Mouse (Mus musculus): ENCODE data around the gene Olfr1026. TPM values are rescaled to one million over a fixed set of nuclear protein-coding genes. Genes with fewer than 3 reads are reported as not detected.

The Olfr1026 gene
- total and polyA plus RNA-seq, 2 experiments from 2014 or later: not detected

- no peak within 1 kb of the TSS for H3K4me3 ChIP-seq (ENCODE audit: low read depth, low read length)
- DNase-seq (ENCODE audit: low spot score) (no peak), ATAC-seq (ENCODE audit: low FRiP score) (no peak)
- no peak within 1 kb of the TSS for H3K27ac ChIP-seq (ENCODE audit: low read depth, low read length)
- 82% methylated on average over 2 of the region's 2 CpGs for WGBS
- no peak within 1 kb of the TSS for H3K4me2 ChIP-seq (ENCODE audit: low read depth, low read length, poor library complexity, severe bottlenecking)
- H3K36me3 ChIP-seq (ENCODE audit: insufficient read depth, low read length): no peaks in the 10 kb centered on the region
- no peak within 1 kb of the TSS for H3K9ac ChIP-seq (replicated peaks; ENCODE audit: low read length, poor library complexity, severe bottlenecking)
- no peaks in the 10 kb centered on the region for H3K4me1 ChIP-seq (ENCODE audit: insufficient read depth, low read length)
- no peak for TF ChIP-seq CTCF (IDR thresholded peaks at IDR 0.05)
- no peaks in the 10 kb centered on the region for H3K27me3 ChIP-seq (ENCODE audit: insufficient read depth, low read length)
- no peaks in the 10 kb centered on the region for H3K9me3 ChIP-seq (ENCODE audit: low read length)
Observed at GRCm38 (mm10) chr2:85973595-85973994, 52.2 kb downstream of the Olfr1026 start, which contains the start of gene Olfr1029. Gene Olfr1029 (plus strand): TSS chr2:85973895.

Other genes with a start within 250 kb of the Olfr1026 start
- gene Olfr1006, start 242.8 kb upstream of the Olfr1026 start, total RNA-seq (2014; rRNA removed): not detected in 2 replicates
- gene Olfr1006, start 242.8 kb upstream of the Olfr1026 start, polyA plus RNA-seq (2015; fragmentation: Nextera tagmentation; extraction: Ambion mirVana): not detected in 2 replicates
- gene Olfr1008, start 232.1 kb upstream of the Olfr1026 start, total RNA-seq (2014; rRNA removed): not detected in 2 replicates
- gene Olfr1008, start 232.1 kb upstream of the Olfr1026 start, polyA plus RNA-seq (2015; fragmentation: Nextera tagmentation; extraction: Ambion mirVana): not detected in 2 replicates
- not detected in 2 replicates for gene Olfr1009, start 206.1 kb upstream of the Olfr1026 start, total RNA-seq (2014; rRNA removed)
- not detected in 2 replicates for gene Olfr1009, start 206.1 kb upstream of the Olfr1026 start, polyA plus RNA-seq (2015; fragmentation: Nextera tagmentation; extraction: Ambion mirVana)
- not detected in 2 replicates for gene Olfr1012, start 158.8 kb upstream of the Olfr1026 start, total RNA-seq (2014; rRNA removed)
- gene Olfr1012, start 158.8 kb upstream of the Olfr1026 start, polyA plus RNA-seq (2015; fragmentation: Nextera tagmentation; extraction: Ambion mirVana): not detected in 2 replicates
- not detected in 2 replicates for gene Olfr1013, start 154.5 kb upstream of the Olfr1026 start, total RNA-seq (2014; rRNA removed)
- gene Olfr1013, start 154.5 kb upstream of the Olfr1026 start, polyA plus RNA-seq (2015; fragmentation: Nextera tagmentation; extraction: Ambion mirVana): not detected in 2 replicates
- gene Olfr1014, start 148.8 kb upstream of the Olfr1026 start, total RNA-seq (2014; rRNA removed): not detected in 2 replicates
- not detected in 2 replicates for gene Olfr1014, start 148.8 kb upstream of the Olfr1026 start, polyA plus RNA-seq (2015; fragmentation: Nextera tagmentation; extraction: Ambion mirVana)
- gene Olfr1015, start 139.5 kb upstream of the Olfr1026 start, total RNA-seq (2014; rRNA removed): not detected in 2 replicates
- gene Olfr1015, start 139.5 kb upstream of the Olfr1026 start, polyA plus RNA-seq (2015; fragmentation: Nextera tagmentation; extraction: Ambion mirVana): not detected in 2 replicates
- not detected in 2 replicates for gene Olfr1016, start 119.0 kb upstream of the Olfr1026 start, total RNA-seq (2014; rRNA removed)
- not detected in 2 replicates for gene Olfr1016, start 119.0 kb upstream of the Olfr1026 start, polyA plus RNA-seq (2015; fragmentation: Nextera tagmentation; extraction: Ambion mirVana)
- not detected in 2 replicates for gene Olfr1018, start 103.1 kb upstream of the Olfr1026 start, total RNA-seq (2014; rRNA removed)
- not detected in 2 replicates for gene Olfr1018, start 103.1 kb upstream of the Olfr1026 start, polyA plus RNA-seq (2015; fragmentation: Nextera tagmentation; extraction: Ambion mirVana)
- gene Olfr1019, start 76.1 kb upstream of the Olfr1026 start, total RNA-seq (2014; rRNA removed): 0.93 TPM in 1 of 2 replicates, not detected in the other
- not detected in 2 replicates for gene Olfr1019, start 76.1 kb upstream of the Olfr1026 start, polyA plus RNA-seq (2015; fragmentation: Nextera tagmentation; extraction: Ambion mirVana)
- gene Olfr1020, start 74.5 kb upstream of the Olfr1026 start, total RNA-seq (2014; rRNA removed): not detected in 2 replicates
- gene Olfr1020, start 74.5 kb upstream of the Olfr1026 start, polyA plus RNA-seq (2015; fragmentation: Nextera tagmentation; extraction: Ambion mirVana): not detected in 2 replicates
- not detected in 2 replicates for gene Olfr1022, start 53.0 kb upstream of the Olfr1026 start, total RNA-seq (2014; rRNA removed)
- not detected in 2 replicates for gene Olfr1022, start 53.0 kb upstream of the Olfr1026 start, polyA plus RNA-seq (2015; fragmentation: Nextera tagmentation; extraction: Ambion mirVana)
- gene Olfr1023, start 35.9 kb upstream of the Olfr1026 start, total RNA-seq (2014; rRNA removed): 0.05 TPM in 1 of 2 replicates, not detected in the other
- not detected in 2 replicates for gene Olfr1023, start 35.9 kb upstream of the Olfr1026 start, polyA plus RNA-seq (2015; fragmentation: Nextera tagmentation; extraction: Ambion mirVana)
- gene Olfr1024, start 16.5 kb upstream of the Olfr1026 start, total RNA-seq (2014; rRNA removed): not detected in 2 replicates
- not detected in 2 replicates for gene Olfr1024, start 16.5 kb upstream of the Olfr1026 start, polyA plus RNA-seq (2015; fragmentation: Nextera tagmentation; extraction: Ambion mirVana)
- gene Olfr1025-ps1, start 6.4 kb upstream of the Olfr1026 start, total RNA-seq (2014; rRNA removed): not detected in 2 replicates
- gene Olfr1025-ps1, start 6.4 kb upstream of the Olfr1026 start, polyA plus RNA-seq (2015; fragmentation: Nextera tagmentation; extraction: Ambion mirVana): 0.11 TPM in 1 of 2 replicates, not detected in the other
- gene Olfr1028, start 28.9 kb downstream of the Olfr1026 start, total RNA-seq (2014; rRNA removed): not detected in 2 replicates
- not detected in 2 replicates for gene Olfr1028, start 28.9 kb downstream of the Olfr1026 start, polyA plus RNA-seq (2015; fragmentation: Nextera tagmentation; extraction: Ambion mirVana)
- not detected in 2 replicates for gene Olfr1029, start 52.3 kb downstream of the Olfr1026 start, total RNA-seq (2014; rRNA removed)
- gene Olfr1029, start 52.3 kb downstream of the Olfr1026 start, polyA plus RNA-seq (2015; fragmentation: Nextera tagmentation; extraction: Ambion mirVana): not detected in 2 replicates
- not detected in 2 replicates for gene Olfr1030, start 57.7 kb downstream of the Olfr1026 start, total RNA-seq (2014; rRNA removed)
- gene Olfr1030, start 57.7 kb downstream of the Olfr1026 start, polyA plus RNA-seq (2015; fragmentation: Nextera tagmentation; extraction: Ambion mirVana): not detected in 2 replicates
- not detected in 2 replicates for gene Olfr1031, start 68.7 kb downstream of the Olfr1026 start, total RNA-seq (2014; rRNA removed)
- not detected in 2 replicates for gene Olfr1031, start 68.7 kb downstream of the Olfr1026 start, polyA plus RNA-seq (2015; fragmentation: Nextera tagmentation; extraction: Ambion mirVana)
- not detected in 2 replicates for gene Olfr1032, start 84.0 kb downstream of the Olfr1026 start, total RNA-seq (2014; rRNA removed)
- not detected in 2 replicates for gene Olfr1032, start 84.0 kb downstream of the Olfr1026 start, polyA plus RNA-seq (2015; fragmentation: Nextera tagmentation; extraction: Ambion mirVana)
- gene Olfr1033, start 99.1 kb downstream of the Olfr1026 start, total RNA-seq (2014; rRNA removed): 0.11 and 0.24 TPM in 2 replicates
- gene Olfr1033, start 99.1 kb downstream of the Olfr1026 start, polyA plus RNA-seq (2015; fragmentation: Nextera tagmentation; extraction: Ambion mirVana): not detected in 2 replicates
- gene Olfr1034, start 124.3 kb downstream of the Olfr1026 start, total RNA-seq (2014; rRNA removed): 0.19 TPM in 1 of 2 replicates, not detected in the other
- gene Olfr1034, start 124.3 kb downstream of the Olfr1026 start, polyA plus RNA-seq (2015; fragmentation: Nextera tagmentation; extraction: Ambion mirVana): not detected in 2 replicates
- not detected in 2 replicates for gene Olfr1036, start 152.4 kb downstream of the Olfr1026 start, total RNA-seq (2014; rRNA removed)
- gene Olfr1036, start 152.4 kb downstream of the Olfr1026 start, polyA plus RNA-seq (2015; fragmentation: Nextera tagmentation; extraction: Ambion mirVana): not detected in 2 replicates
- not detected in 2 replicates for gene Olfr1037, start 165.8 kb downstream of the Olfr1026 start, total RNA-seq (2014; rRNA removed)
- gene Olfr1037, start 165.8 kb downstream of the Olfr1026 start, polyA plus RNA-seq (2015; fragmentation: Nextera tagmentation; extraction: Ambion mirVana): not detected in 2 replicates
- not detected in 2 replicates for gene Olfr1039, start 214.4 kb downstream of the Olfr1026 start, total RNA-seq (2014; rRNA removed)
- gene Olfr1039, start 214.4 kb downstream of the Olfr1026 start, polyA plus RNA-seq (2015; fragmentation: Nextera tagmentation; extraction: Ambion mirVana): not detected in 2 replicates
- not detected in 2 replicates for gene Olfr1040, start 225.2 kb downstream of the Olfr1026 start, total RNA-seq (2014; rRNA removed)
- not detected in 2 replicates for gene Olfr1040, start 225.2 kb downstream of the Olfr1026 start, polyA plus RNA-seq (2015; fragmentation: Nextera tagmentation; extraction: Ambion mirVana)
- gene Olfr1042, start 240.3 kb downstream of the Olfr1026 start, total RNA-seq (2014; rRNA removed): not detected in 2 replicates
- gene Olfr1042, start 240.3 kb downstream of the Olfr1026 start, polyA plus RNA-seq (2015; fragmentation: Nextera tagmentation; extraction: Ambion mirVana): not detected in 2 replicates
- not detected in 2 replicates for gene Olfr1043, start 246.0 kb downstream of the Olfr1026 start, total RNA-seq (2014; rRNA removed)
- gene Olfr1043, start 246.0 kb downstream of the Olfr1026 start, polyA plus RNA-seq (2015; fragmentation: Nextera tagmentation; extraction: Ambion mirVana): not detected in 2 replicates

Data from midbrain, postnatal 0 days (tissue).